Mouse (Mus musculus) embryonic facial prominence, embryonic 10.5 days (tissue): Measurements from ENCODE around the gene Rasgef1b. TPM values are rescaled to one million over a fixed set of nuclear protein-coding genes. Genes with fewer than 3 reads are reported as not detected.

Source experiments
- DNase-seq: peaks from one replicate; pipeline ENCODE4 v3.0.0-alpha.2; 2017; ENCODE audit warnings: low spot score
- H3K27ac ChIP-seq: fragments of 300-500 bp; sonication (generic); replicated peaks from 2 replicates; pipeline ENCODE4 v1.5.1; 2016; ENCODE audit warnings: mild to moderate bottlenecking
- H3K27me3 ChIP-seq: fragments of 300-500 bp; sonication (generic); replicated peaks from 2 replicates; pipeline ENCODE4 v1.6.1; 2016; ENCODE audit warnings: low read depth, mild to moderate bottlenecking; ENCODE audit not compliant: poor library complexity, severe bottlenecking
- H3K36me3 ChIP-seq: fragments of 300-500 bp; sonication (generic); replicated peaks from 2 replicates; pipeline ENCODE4 v1.6.1; 2016; ENCODE audit warnings: mild to moderate bottlenecking, moderate library complexity
- H3K4me1 ChIP-seq: fragments of 300-500 bp; sonication (generic); 2 replicates; pipeline ENCODE4 v1.6.1; 2016
- H3K4me3 ChIP-seq: fragments of 300-500 bp; sonication (generic); 2 replicates; pipeline ENCODE4 v1.5.1; 2016; ENCODE audit warnings: mild to moderate bottlenecking, moderate library complexity
- H3K9me3 ChIP-seq: fragments of 300-500 bp; sonication (generic); 2 replicates; pipeline ENCODE4 v1.6.1; 2016; ENCODE audit warnings: mild to moderate bottlenecking
- WGBS: fragments of 180-500 bp; shearing (Covaris S2); methylation state at CpG from one replicate; pipeline ENCODE4 v1.1.7; 2016; 5-methylcytosine and 5-hydroxymethylcytosine counted together
- polyA plus RNA-seq: library from polyadenylated mRNA; unstranded; fragments of >200 nt; fragmentation: Nextera tagmentation; extraction: Ambion mirVana; gene quantifications from 2 replicates; pipeline ENCODE4 v1.2.1, GENCODE M21; 2016

Gene Rasgef1b
- polyA plus RNA-seq, 1 experiment from 2014 or later: 11.8 TPM

GRCm38 (mm10) chr5:99287647-99288185, 441.1 kb downstream of the Rasgef1b start:
- 85% methylated on average over 6 of the region's 6 CpGs for WGBS
- no peaks in the 10 kb centered on the region for H3K4me1 ChIP-seq
- H3K27me3 ChIP-seq: no peaks in the 10 kb centered on the region
- H3K27ac ChIP-seq: no peak overlapping the region
- H3K9me3 ChIP-seq: no peaks in the 10 kb centered on the region
- H3K4me3 ChIP-seq: no peak overlapping the region
- no peaks in the 10 kb centered on the region for H3K36me3 ChIP-seq
- DNase-seq: no peak

GRCm38 (mm10) chr5:99286575-99286974, 442.3 kb downstream of the Rasgef1b start:
- 90% methylated on average over 6 of the region's 6 CpGs for WGBS
- no peak overlapping the region for H3K4me3 ChIP-seq
- no peak for DNase-seq
- H3K36me3 ChIP-seq: no peaks in the 10 kb centered on the region
- no peaks in the 10 kb centered on the region for H3K9me3 ChIP-seq
- H3K4me1 ChIP-seq: no peaks in the 10 kb centered on the region
- H3K27ac ChIP-seq: no peak overlapping the region
- no peaks in the 10 kb centered on the region for H3K27me3 ChIP-seq

GRCm38 (mm10) chr5:99286024-99286423, 442.8 kb downstream of the Rasgef1b start:
- peaks cover 1% of the 10 kb centered on the region; the same call in 1 of the 2 replicates for H3K4me1 ChIP-seq
- no peak overlapping the region for H3K4me3 ChIP-seq
- WGBS: 91% methylated on average over 6 of the region's 6 CpGs
- no peaks in the 10 kb centered on the region for H3K9me3 ChIP-seq
- DNase-seq: no peak
- no peak overlapping the region for H3K27ac ChIP-seq
- H3K27me3 ChIP-seq: no peaks in the 10 kb centered on the region
- H3K36me3 ChIP-seq: no peaks in the 10 kb centered on the region

GRCm38 (mm10) chr5:99284369-99284768, 444.5 kb downstream of the Rasgef1b start:
- H3K9me3 ChIP-seq: no peaks in the 10 kb centered on the region
- no peak for DNase-seq

GRCm38 (mm10) chr5:99283636-99284035, 445.2 kb downstream of the Rasgef1b start:
- Histone ChIP-seq H3K36me3 (no peaks in the 10 kb centered on the region), H3K27me3 (no peaks in the 10 kb centered on the region), H3K9me3 (no peaks in the 10 kb centered on the region), H3K4me3 (no peak overlapping the region), H3K27ac (no peak overlapping the region), H3K4me1 (peaks cover 18% of the 10 kb centered on the region)
- DNase-seq: no peak
- 91% methylated on average over 3 of the region's 3 CpGs for WGBS

More at GRCm38 (mm10) chr5:99284369-99284768, 444.5 kb downstream of the Rasgef1b start:
- WGBS: 96% methylated on average over 7 of the region's 7 CpGs
- no peaks in the 10 kb centered on the region for H3K27me3 ChIP-seq
- peaks cover 13% of the 10 kb centered on the region for H3K4me1 ChIP-seq
- H3K27ac ChIP-seq: no peak overlapping the region
- H3K36me3 ChIP-seq: no peaks in the 10 kb centered on the region
- H3K4me3 ChIP-seq: no peak overlapping the region

- no peaks in the 10 kb centered on the region for H3K9me3 ChIP-seq
- H3K4me1 ChIP-seq: peaks cover 18% of the 10 kb centered on the region
- WGBS: 78% methylated on average over 5 of the region's 5 CpGs
- DNase-seq: no peak
- no peak overlapping the region for H3K27ac ChIP-seq
- no peaks in the 10 kb centered on the region for H3K36me3 ChIP-seq
- no peak overlapping the region for H3K4me3 ChIP-seq
- no peaks in the 10 kb centered on the region for H3K27me3 ChIP-seq
These were observed 448.3 kb downstream of the Rasgef1b start for GRCm38 (mm10) chr5:99280536-99280935.

- no peaks in the 10 kb centered on the region for H3K36me3 ChIP-seq
- no peak for DNase-seq
- H3K27me3 ChIP-seq: no peaks in the 10 kb centered on the region
- no peak overlapping the region for H3K4me3 ChIP-seq
- H3K27ac ChIP-seq: no peak overlapping the region
- H3K4me1 ChIP-seq: peaks cover 27% of the 10 kb centered on the region
- 78% methylated on average over 9 of the region's 9 CpGs for WGBS
- no peaks in the 10 kb centered on the region for H3K9me3 ChIP-seq
These were observed 449.7 kb downstream of the Rasgef1b start for GRCm38 (mm10) chr5:99279016-99279757.

GRCm38 (mm10) chr5:99278364-99278763, 450.5 kb downstream of the Rasgef1b start:
- DNase-seq: no peak
- WGBS: 91% methylated on average over 8 of the region's 8 CpGs
- H3K4me3 ChIP-seq: no peak overlapping the region
- no peak overlapping the region for H3K27ac ChIP-seq
- no peaks in the 10 kb centered on the region for H3K36me3 ChIP-seq
- H3K4me1 ChIP-seq: peaks cover 33% of the 10 kb centered on the region
- no peaks in the 10 kb centered on the region for H3K27me3 ChIP-seq
- no peaks in the 10 kb centered on the region for H3K9me3 ChIP-seq

GRCm38 (mm10) chr5:99277536-99277935, 451.3 kb downstream of the Rasgef1b start:
- H3K4me1 ChIP-seq: peaks cover 35% of the 10 kb centered on the region
- DNase-seq: no peak
- H3K36me3 ChIP-seq: no peaks in the 10 kb centered on the region
- H3K4me3 ChIP-seq: no peak overlapping the region
- no peaks in the 10 kb centered on the region for H3K27me3 ChIP-seq
- no peak overlapping the region for H3K27ac ChIP-seq
- no peaks in the 10 kb centered on the region for H3K9me3 ChIP-seq
- WGBS: 88% methylated on average over 9 of the region's 9 CpGs

GRCm38 (mm10) chr5:99274119-99274563, 454.7 kb downstream of the Rasgef1b start:
- Histone ChIP-seq H3K4me1 (peaks cover 21% of the 10 kb centered on the region), H3K36me3 (no peaks in the 10 kb centered on the region), H3K9me3 (no peaks in the 10 kb centered on the region), H3K27ac (peak overlapping the region; percentile 4; the same call in 1 of the 2 replicates), H3K27me3 (no peaks in the 10 kb centered on the region), H3K4me3 (no peak overlapping the region)
- DNase-seq: peak; percentile 24
- WGBS: 66% methylated on average over 12 of the region's 12 CpGs

- no peaks in the 10 kb centered on the region for H3K27me3 ChIP-seq
- no peaks in the 10 kb centered on the region for H3K9me3 ChIP-seq
- H3K4me1 ChIP-seq: peaks cover 17% of the 10 kb centered on the region
- DNase-seq: no peak
- H3K4me3 ChIP-seq: no peak overlapping the region
- WGBS: 95% methylated on average over 1 of the region's 1 CpGs
- H3K27ac ChIP-seq: no peak overlapping the region
- H3K36me3 ChIP-seq: no peaks in the 10 kb centered on the region
These were observed 457.3 kb downstream of the Rasgef1b start for GRCm38 (mm10) chr5:99271531-99271930.

- Histone ChIP-seq H3K9me3 (no peaks in the 10 kb centered on the region), H3K4me1 (peaks cover 7% of the 10 kb centered on the region), H3K36me3 (no peaks in the 10 kb centered on the region), H3K27me3 (no peaks in the 10 kb centered on the region), H3K4me3 (no peak overlapping the region), H3K27ac (no peak overlapping the region)
- no peak for DNase-seq
- 87% methylated on average over 2 of the region's 2 CpGs for WGBS
These were observed 459.7 kb downstream of the Rasgef1b start for GRCm38 (mm10) chr5:99269131-99269530.

- no peak for DNase-seq
- H3K4me3 ChIP-seq: no peak overlapping the region
- H3K27ac ChIP-seq: no peak overlapping the region
- no peaks in the 10 kb centered on the region for H3K9me3 ChIP-seq
- no peaks in the 10 kb centered on the region for H3K4me1 ChIP-seq
- 91% methylated on average over 5 of the region's 5 CpGs for WGBS
- no peaks in the 10 kb centered on the region for H3K27me3 ChIP-seq
- no peaks in the 10 kb centered on the region for H3K36me3 ChIP-seq
These were observed 461.5 kb downstream of the Rasgef1b start for GRCm38 (mm10) chr5:99267338-99267737.
